Mouse (Mus musculus): Measurements from ENCODE around the gene Mcf2l.

- TF ChIP-seq GATA1 (IDR thresholded peaks at IDR 0.05; ENCODE audit: borderline replicate concordance, low read length) (no peak), FLI1 (IDR thresholded peaks at IDR 0.05; ENCODE audit: low read length) (no peak)
Observed at GRCm38 (mm10) chr8:12998331-12998730, 124.7 kb downstream of the Mcf2l start.

All from megakaryocyte, embryonic 14.5 days (primary cell).